Mouse (Mus musculus) cerebellum, adult 9-11 months (tissue): ENCODE measurements around the gene U2surp.

Experiments used
- DNase-seq: peaks from one replicate; pipeline ENCODE4 v3.0.0; 2022

U2surp gene

GRCm38 (mm10) chr9:95511472-95512330 is at the start of gene U2surp:
U2surp (minus strand) TSS chr9:95511996.
- peak; percentile 97 for DNase-seq

- peak; percentile 83 for DNase-seq
These were observed 48.3 kb upstream of the U2surp start for GRCm38 (mm10) chr9:95559936-95560735.

DNA sequence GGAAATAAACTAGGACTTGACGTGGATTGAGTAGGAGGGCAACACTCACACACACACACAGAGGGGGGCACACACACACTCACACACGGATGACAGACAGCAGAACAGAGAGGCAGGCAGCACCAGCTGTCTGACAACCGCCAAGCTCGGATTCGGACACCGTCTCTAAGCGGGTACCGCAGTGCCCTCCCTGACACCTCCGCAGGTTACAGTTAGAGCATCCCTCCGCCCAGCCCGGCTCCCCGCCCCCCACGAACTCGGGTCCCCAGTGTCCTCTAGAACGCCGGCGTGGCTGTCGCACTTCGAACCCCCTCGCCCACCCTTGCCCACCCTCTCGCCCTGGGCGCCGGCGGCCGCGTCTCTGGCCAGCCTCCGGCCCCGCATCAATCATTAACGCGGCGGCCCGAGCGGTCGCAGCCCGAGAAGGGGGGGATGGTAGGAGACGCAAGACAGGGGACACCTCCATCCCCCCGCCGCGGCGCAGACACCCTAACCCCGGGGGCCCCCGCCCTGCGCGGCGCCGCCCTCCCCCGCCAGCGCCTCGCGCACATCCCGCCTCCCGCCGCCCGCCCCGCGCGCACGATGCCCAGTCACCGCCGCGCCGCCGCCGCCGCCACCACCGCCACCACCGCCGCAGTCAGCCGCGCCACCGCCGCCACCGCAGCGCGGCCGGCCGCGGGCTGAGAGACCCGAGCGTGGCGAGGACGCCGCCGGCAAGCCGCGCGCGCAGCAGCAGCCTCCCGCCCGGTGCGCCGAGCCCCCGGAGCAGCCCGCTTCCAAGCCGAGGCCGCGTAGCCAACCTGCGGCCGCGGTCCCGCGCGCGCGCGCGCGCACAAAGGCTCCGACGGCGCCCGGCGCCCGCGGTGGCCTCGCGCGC is 47.5 kb upstream of the U2surp start, which contains the start of gene Paqr9:
Gene Paqr9 (plus strand): TSS at position 599 of the 877 bp plus-strand sequence.
- DNase-seq = peak; percentile 81

- no peak for DNase-seq
These were observed 46.9 kb upstream of the U2surp start for GRCm38 (mm10) chr9:95558726-95559058.

GRCm38 (mm10) chr9:95557722-95558121 is 45.9 kb upstream of the U2surp start:
- no peak for DNase-seq

- DNase-seq = no peak
These were observed 44.3 kb upstream of the U2surp start for GRCm38 (mm10) chr9:95556067-95556512.

GRCm38 (mm10) chr9:95555233-95555740 is 43.5 kb upstream of the U2surp start:
- no peak for DNase-seq

DNA sequence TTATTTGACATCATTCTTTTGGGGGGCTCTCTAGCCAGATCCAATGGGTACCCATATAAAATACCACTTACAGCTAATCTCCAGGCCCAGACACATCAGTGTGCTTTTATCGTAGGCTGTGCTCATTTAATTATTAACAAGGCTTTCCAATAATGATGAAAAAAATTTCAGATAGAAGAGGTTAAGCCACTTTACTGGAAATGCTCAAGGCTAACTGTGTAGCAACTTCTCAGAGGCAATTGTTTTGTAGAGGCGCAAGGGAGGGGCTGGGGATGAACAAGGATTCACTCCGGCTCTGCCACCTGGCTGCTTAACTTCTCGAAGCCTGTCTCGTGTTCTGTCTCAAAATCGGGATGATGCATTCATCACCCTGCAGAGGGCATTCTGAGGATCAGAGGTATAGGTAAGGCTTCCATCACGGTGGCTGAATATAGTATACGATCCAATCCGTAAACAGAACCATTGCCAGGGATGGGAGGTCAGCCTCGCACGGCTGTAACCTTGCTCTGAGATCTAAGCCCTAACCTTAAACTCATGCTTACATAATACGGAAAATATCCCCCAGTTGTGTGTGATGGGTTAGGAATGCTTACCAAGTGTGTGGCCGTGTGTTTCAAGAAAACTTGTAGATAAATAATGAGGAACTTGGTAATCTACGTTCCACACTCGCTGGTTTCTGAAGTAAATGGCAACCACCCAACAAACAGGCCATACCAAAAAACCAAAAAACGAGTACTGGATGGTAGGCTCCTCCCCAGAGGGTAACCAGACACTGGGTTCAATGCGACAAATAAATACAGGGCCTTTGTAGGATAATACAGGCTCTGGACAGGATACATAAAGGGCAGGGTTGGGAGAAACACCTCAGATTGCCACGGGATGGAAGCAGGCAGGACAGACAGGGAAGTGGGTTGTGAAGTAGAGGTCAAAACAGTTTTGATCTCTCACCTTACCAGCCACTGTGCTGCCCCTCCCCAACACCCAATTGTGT is 42.7 kb upstream of the U2surp start:
- DNase-seq = no peak

DNA sequence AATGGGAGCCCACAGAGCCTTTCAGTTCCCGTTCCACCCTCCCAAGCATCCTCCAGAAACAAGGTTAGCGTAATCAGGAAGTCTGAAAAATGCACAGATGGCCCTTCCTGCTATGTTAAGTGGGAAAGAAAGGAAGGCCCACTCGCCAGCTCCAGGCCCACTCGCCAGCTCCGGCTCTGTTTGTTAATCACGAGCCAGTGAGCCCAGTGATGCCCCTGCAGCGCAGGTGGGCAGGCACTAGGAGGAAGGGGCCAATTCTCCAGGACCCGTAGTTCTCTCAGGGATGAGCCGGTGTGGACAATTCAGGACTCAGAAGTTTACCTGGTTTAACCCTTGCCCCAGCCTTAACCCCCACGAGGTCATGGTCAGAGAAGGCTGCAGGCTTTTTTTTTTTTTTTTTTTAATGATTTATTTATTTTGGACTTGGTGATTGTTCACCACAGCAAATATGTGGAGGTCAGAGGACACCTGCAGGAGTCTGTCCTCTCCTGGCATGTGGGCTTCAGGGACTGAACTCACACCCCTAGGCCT is 40.4 kb upstream of the U2surp start:
- DNase-seq = peak; percentile 80

GRCm38 (mm10) chr9:95550856-95551774 is 39.3 kb upstream of the U2surp start:
- no peak for DNase-seq

- no peak for DNase-seq
These were observed 38.0 kb upstream of the U2surp start for GRCm38 (mm10) chr9:95549626-95550411.

GRCm38 (mm10) chr9:95546679-95547078 is 34.9 kb upstream of the U2surp start:
- DNase-seq = no peak

DNA sequence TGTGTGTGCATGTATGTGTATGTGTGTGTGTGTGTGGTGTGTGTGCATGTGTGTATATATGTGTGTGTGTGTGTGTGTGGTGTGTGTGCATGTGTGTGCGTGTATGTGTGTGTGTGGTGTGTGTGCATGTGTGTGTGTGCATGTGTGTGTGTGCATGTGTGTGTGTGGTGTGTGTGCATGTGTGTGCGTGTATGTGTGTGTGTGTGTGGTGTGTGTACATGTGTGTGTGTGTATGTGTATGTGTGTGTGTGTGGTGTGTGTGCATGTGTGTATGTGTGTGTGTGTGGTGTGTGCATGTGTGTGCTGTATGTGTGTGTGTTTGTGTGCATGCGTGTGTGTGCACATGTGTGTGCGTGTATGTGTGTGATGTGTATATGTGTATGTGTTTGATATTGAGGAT is 32.8 kb upstream of the U2surp start:
- no peak for DNase-seq

- DNase-seq = no peak
These were observed 30.7 kb upstream of the U2surp start for GRCm38 (mm10) chr9:95542475-95542874.

- no peak for DNase-seq
These were observed 30.0 kb upstream of the U2surp start for GRCm38 (mm10) chr9:95541650-95542432.

DNA sequence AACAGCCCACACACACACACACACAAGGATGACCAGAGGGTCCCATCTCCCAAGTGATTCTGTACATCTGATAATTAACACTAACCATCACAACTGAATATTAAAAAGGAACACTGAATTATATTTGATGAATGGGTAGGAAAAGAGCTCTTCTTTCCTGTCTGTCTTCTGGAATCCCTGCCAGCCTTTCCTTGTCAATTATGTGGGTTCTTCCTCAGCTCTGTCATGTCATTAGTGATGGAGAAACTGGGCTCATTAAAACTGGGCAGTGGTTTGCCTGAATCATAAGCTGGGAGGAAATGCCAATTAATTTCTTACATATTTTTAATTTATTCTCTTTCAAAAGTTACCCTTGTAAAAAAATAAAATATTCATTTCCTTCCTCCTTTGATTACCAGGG is 29.4 kb upstream of the U2surp start:
- DNase-seq = no peak

DNA sequence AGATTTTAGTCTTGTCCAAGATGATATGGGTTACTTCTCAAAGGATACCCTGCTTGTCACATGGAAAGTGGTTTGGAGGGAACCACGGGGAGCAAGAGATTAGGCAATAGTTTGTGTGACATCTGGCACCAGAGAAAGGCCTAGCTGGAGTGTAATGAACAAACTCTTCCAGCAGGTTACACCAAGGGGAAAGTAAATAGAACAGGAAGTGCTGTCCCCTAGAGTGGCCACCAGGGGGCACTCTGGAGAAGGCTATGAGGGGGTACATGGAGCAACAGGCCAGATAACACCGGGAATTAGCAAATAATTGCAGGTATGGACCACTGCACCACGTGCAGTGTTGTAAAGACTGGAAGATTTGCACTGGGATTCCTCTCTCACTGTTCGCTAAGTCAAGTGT is 28.7 kb upstream of the U2surp start:
- peak; percentile 70 for DNase-seq

DNA sequence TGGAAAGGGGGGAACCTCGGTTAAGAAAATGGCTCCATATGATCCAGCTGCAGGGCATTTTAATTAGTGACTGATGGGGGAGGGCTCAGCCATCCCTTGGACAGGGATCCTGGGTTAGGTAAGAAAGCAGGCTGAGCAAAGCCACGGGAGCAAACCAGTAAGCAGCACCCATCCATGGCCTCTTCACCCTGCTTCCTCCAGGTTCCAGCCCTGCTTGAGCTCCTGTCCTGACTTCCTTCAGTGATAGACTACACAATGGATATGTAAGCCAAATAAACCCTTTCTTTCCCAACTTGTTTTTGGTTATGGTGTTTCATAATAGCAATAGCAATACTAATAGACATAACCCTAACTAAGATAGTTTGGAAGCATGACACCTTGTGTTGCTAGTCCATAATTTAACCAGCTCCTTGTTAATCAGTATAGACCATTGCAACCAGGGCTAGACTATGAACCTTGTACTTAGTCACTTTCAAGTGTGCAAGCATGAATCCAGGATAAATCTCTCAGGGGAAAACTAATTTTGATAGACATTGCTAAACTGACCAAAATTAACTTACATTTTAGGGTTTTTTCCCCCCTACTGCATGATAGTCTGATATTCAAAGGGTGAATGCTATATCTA is 27.5 kb upstream of the U2surp start:
- DNase-seq = no peak
